Mouse (Mus musculus): ENCODE data around the gene Ccdc93.

The Ccdc93 gene

DNA sequence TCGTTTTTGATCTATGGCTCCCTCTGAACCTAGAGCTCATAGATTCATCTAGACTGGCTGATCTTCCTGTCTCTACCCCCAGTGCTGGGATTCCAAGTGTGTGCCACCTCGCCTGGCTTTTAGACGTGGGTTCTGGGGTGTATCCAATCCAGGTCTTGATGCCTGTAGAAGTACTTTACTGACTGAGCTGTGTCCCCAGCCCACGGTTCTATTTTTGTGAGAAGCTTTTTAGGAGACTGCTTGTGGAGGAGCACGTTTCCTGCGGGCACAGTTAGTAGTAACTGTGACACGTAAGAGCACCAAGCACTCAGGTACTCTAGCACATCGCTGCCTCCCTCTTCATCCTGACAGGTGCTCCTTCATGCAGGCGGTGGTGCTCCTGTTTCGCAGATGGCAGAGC lies 16.4 kb downstream of the Ccdc93 start:
- no peak for DNase-seq (ENCODE audit: low spot score)

GRCm38 (mm10) chr1:121448166-121448565 lies 17.3 kb downstream of the Ccdc93 start:
- no peak for DNase-seq (ENCODE audit: low spot score)

DNA sequence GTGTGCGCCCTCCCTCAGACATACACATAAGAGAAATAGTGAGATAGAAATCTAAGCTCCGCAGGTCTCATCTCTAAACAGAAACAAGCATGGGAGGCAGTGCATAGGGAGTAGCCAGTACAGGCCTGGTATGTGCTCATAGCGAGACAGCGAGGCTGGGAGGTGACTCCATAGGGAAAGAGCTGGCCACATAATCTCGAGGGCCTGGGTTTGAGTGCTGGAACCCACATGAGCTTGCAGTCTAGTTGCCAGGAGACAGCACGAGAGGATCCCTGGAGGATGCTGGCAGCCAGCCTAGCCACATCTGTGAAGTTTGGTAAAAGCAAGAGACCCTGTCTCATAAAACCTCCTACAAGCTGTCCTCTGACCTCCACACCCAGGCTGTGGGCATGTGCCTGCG lies 20.2 kb downstream of the Ccdc93 start:
- no peak for DNase-seq (ENCODE audit: low spot score)

DNA sequence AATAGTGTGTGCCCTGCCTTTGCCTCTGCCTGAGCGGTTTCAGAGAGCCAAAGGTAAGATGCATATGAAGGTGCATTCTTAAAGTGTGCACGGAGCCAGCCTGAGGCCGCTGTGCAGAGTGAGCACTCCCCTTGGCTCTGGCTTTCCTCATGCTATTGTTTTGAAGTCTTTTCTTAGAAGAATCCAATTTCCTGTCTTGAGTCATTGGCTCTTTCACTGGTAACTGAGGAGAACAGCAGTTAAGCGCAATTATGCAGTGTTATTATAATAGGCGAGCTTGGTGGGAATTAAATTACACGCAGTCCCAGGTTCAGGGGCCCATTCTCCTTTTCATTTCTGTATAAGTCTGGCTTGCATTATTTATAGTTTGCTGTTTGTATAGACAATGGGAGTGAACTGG lies 21.6 kb downstream of the Ccdc93 start:
- DNase-seq (ENCODE audit: low spot score): no peak

- no peak for DNase-seq (ENCODE audit: low spot score)
Measured at GRCm38 (mm10) chr1:121453053-121453452, 22.2 kb downstream of the Ccdc93 start.

- DNase-seq (ENCODE audit: low spot score): no peak
Measured at GRCm38 (mm10) chr1:121454951-121455350, 24.1 kb downstream of the Ccdc93 start.

- no peak for DNase-seq (ENCODE audit: low spot score)
Measured at GRCm38 (mm10) chr1:121460077-121460476, 29.2 kb downstream of the Ccdc93 start.

- no peak for DNase-seq (ENCODE audit: low spot score)
Measured at GRCm38 (mm10) chr1:121461895-121462294, 31.0 kb downstream of the Ccdc93 start.

- DNase-seq (ENCODE audit: low spot score): no peak
Measured at GRCm38 (mm10) chr1:121462643-121463042, 31.8 kb downstream of the Ccdc93 start.

GRCm38 (mm10) chr1:121463806-121464205 lies 33.0 kb downstream of the Ccdc93 start:
- DNase-seq (ENCODE audit: low spot score): no peak

DNA sequence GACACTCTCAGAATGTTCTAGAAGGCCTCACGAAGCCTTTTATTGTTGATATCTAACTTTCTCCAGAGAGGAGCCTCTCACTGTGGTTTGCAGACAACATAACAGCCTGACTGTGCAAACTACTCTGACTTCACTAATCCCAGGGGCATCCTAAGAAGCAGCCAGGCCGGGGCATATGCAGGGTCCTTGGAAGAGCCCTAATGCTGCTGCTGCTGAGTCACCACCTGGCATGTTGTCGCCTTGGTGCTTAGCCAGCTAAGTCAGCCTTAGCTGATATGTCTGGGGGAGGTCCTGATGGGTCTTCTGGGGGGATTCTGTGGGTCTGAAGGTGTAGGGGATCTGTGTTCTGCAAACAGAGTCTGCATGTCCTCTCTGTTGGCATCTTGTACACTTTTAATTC lies 35.4 kb downstream of the Ccdc93 start:
- no peak for DNase-seq (ENCODE audit: low spot score)

DNA sequence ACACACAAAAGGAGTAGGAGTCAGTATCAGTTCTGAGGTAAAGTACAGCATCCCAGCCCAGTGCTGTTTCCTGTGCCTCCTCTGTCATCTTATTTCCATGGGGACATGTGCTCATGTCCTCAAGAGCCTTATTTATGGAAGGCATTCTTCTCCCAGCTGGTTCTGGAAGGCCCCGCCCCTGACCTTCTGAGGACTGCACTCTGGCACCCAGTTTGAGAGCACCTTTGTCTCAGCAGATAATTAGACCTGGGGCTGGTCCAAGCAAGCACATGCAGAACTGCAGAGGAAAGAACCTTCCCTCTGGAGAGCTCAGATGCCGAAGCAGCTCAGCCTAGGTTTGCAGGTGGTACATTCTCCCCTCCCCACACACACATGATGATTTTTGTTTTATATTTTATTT lies 37.4 kb downstream of the Ccdc93 start:
- DNase-seq (ENCODE audit: low spot score): no peak

- DNase-seq (ENCODE audit: low spot score): no peak
Measured at GRCm38 (mm10) chr1:121471503-121471902, 40.7 kb downstream of the Ccdc93 start.

- DNase-seq (ENCODE audit: low spot score): no peak
Measured at GRCm38 (mm10) chr1:121477716-121478115, 46.9 kb downstream of the Ccdc93 start.

GRCm38 (mm10) chr1:121478284-121478980 lies 47.6 kb downstream of the Ccdc93 start:
- no peak for DNase-seq (ENCODE audit: low spot score)

DNA sequence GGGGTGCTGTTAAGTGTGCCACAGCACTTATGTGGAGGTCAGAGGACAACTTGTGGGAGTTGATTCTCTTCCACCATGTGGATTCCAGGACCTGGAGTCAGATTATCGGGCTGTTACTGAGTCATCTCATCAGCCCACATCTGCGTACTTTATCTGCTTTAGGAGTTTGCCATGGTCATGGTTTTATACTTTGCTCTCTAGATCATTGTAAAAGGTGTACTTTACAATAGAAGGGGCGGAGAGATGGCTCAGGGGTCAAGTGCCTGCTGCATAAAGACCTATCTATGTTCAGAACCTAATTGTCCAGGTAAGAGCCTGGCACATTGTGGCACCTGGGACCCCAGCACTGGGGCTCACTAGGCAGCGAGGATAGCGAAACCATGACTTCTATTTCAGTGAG lies 48.6 kb downstream of the Ccdc93 start:
- no peak for DNase-seq (ENCODE audit: low spot score)

GRCm38 (mm10) chr1:121483091-121483490 lies 52.2 kb downstream of the Ccdc93 start:
- DNase-seq (ENCODE audit: low spot score): no peak

GRCm38 (mm10) chr1:121486803-121487202 lies 56.0 kb downstream of the Ccdc93 start:
- no peak for DNase-seq (ENCODE audit: low spot score)

GRCm38 (mm10) chr1:121490241-121490640 lies 59.4 kb downstream of the Ccdc93 start:
- DNase-seq (ENCODE audit: low spot score): no peak

GRCm38 (mm10) chr1:121497093-121497492 lies 66.2 kb downstream of the Ccdc93 start:
- DNase-seq (ENCODE audit: low spot score): no peak

DNA sequence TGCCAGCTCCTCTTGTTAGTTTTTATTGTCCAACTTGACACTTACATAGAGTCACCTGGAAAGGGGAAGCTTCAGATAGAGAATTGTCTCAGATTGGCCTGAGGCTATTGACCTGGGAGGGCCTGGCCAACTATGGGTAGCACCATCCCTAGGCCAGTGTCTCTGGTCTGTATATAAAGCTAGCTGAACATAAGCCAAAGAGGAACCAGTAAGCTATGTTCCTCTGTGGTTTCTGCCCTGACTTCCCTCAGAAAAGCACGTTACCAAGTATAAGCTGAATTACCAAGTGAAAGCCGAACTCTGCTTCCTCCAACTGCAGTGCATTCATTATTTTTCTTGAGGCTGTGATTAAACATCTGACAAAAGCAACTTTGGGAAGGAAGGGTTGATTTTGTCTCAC lies 77.9 kb downstream of the Ccdc93 start:
- no peak for DNase-seq (ENCODE audit: low spot score)

DNA sequence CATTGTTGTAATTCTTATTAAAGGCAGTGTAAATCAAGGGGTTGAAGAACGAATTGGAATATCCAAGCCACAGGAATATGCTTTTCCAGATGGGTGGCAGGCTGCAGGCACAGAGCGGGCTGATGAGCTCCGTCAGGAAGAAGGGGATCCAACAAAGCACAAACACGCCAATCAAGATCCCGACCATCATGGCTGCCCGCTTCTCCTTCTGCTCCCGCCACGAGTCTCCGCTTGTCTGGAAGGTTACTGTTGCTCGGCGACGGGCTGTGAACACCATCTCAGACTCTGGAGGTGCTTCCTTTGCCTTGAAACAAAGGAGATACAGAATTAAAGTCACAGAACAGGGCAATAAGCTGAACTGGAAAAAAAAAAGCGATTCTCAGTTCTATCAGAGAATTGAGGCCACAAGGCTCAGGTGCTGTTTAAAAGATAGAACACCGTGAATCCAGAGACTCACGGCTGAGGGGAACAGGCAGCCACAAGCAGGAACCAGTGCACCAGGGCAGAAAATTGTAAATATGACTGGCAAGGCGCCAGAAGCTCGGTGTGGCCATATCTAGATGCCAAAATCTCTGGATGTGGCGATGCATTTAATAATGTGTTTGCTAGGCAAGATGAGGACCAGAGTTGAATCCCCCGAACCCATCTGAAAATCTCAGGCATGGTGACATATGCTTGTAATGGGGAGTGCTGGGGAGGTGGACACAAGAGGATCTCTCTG lies 79.7 kb downstream of the Ccdc93 start:
- no peak for DNase-seq (ENCODE audit: low spot score)

GRCm38 (mm10) chr1:121511186-121511585 lies 80.3 kb downstream of the Ccdc93 start:
- no peak for DNase-seq (ENCODE audit: low spot score)

DNA sequence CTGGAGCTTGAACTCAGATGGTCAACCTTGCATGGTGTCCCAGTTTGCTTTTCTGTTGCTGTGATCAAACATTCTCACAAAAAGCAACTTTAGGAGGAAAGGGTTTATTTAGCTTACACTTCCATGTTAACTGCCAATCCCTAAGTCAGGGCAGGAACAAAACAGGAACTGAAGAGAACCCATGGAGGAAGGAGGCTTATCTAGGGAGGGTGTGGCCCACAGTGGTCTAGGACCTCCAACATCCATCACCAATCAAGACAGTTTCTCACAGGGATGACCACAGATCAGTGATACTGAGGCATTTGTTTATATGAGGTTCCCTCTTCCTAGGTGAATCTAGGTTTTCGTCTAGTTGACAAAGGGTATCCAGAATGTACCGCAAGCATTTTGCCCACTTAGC lies 81.1 kb downstream of the Ccdc93 start:
- DNase-seq (ENCODE audit: low spot score): no peak
